Mouse (Mus musculus) heart, embryonic 14.5 days (tissue): ENCODE results near the gene Trp53inp2. TPM values are rescaled to one million over a fixed set of nuclear protein-coding genes. Genes with fewer than 3 reads are reported as not detected.

Source experiments
- ATAC-seq: fragments of 200-750 bp; cut with Nextera tagmentation; 2 replicates; pipeline ENCODE4 v1.8.0; 2017; ENCODE audit warnings: low read depth, moderate TSS enrichment; ENCODE audit not compliant: insufficient number of reproducible peaks, insufficient read depth, low FRiP score
- H3K27ac ChIP-seq, 2 experiments: fragments of 200-500 bp in 1 of 2; fragments of 300-500 bp in 1 of 2; sonication (generic) in 1 of 2; replicated peaks in 1 of 2; 2 replicates each; pipeline ENCODE4 v1.5.1; 2012 to 2014; ENCODE audit warnings: low read depth in 2 of 2, low read length in 2 of 2, control low read depth in 1 of 2, mild to moderate bottlenecking in 1 of 2, mixed read lengths in 1 of 2; ENCODE audit not compliant: control insufficient read depth in 1 of 2, insufficient read depth in 1 of 2
- H3K27me3 ChIP-seq: fragments of 300-500 bp; sonication (generic); 2 replicates; pipeline ENCODE4 v1.6.1; 2014; ENCODE audit warnings: mild to moderate bottlenecking, low read length, control low read depth; ENCODE audit not compliant: control insufficient read depth, insufficient read depth
- H3K36me3 ChIP-seq: fragments of 300-500 bp; sonication (generic); 2 replicates; pipeline ENCODE4 v1.6.1; 2014; ENCODE audit warnings: mild to moderate bottlenecking, control low read depth, low read length, mixed read lengths; ENCODE audit not compliant: control insufficient read depth, insufficient read depth
- H3K4me1 ChIP-seq, 2 experiments: fragments of 200-500 bp in 1 of 2; fragments of 300-500 bp in 1 of 2; sonication (generic) in 1 of 2; 2 replicates each; pipeline ENCODE4 v1.6.1; 2012 to 2014; ENCODE audit warnings: low read length in 2 of 2, control low read depth in 1 of 2, mixed read lengths in 1 of 2; ENCODE audit not compliant: control insufficient read depth in 2 of 2, insufficient read depth in 2 of 2
- H3K4me2 ChIP-seq: fragments of 300-500 bp; sonication (generic); 2 replicates; pipeline ENCODE4 v1.6.1; 2014; ENCODE audit warnings: mild to moderate bottlenecking, low read length
- H3K4me3 ChIP-seq, 2 experiments: fragments of 200-500 bp in 1 of 2; fragments of 300-500 bp in 1 of 2; sonication (generic) in 1 of 2; 2 replicates each; pipeline ENCODE4 v1.5.1; 2012 to 2014; ENCODE audit warnings: low read length in 2 of 2, mild to moderate bottlenecking in 2 of 2, control low read depth in 1 of 2, low read depth in 1 of 2, moderate library complexity in 1 of 2; ENCODE audit not compliant: control insufficient read depth in 1 of 2, insufficient read depth in 1 of 2
- H3K9ac ChIP-seq: fragments of 300-500 bp; sonication (generic); 2 replicates; pipeline ENCODE4 v1.6.1; 2014; ENCODE audit warnings: mild to moderate bottlenecking, low read length
- H3K9me3 ChIP-seq: fragments of 300-500 bp; sonication (generic); 2 replicates; pipeline ENCODE4 v1.6.1; 2016; ENCODE audit warnings: low read length, control low read depth; ENCODE audit not compliant: control insufficient read depth
- WGBS: fragments of 180-500 bp; shearing (Covaris S2); extraction: QIAGEN DNeasy Blood & Tissue Kit; methylation state at CpG from one replicate; pipeline ENCODE4 v1.1.7; 2014; 5-methylcytosine and 5-hydroxymethylcytosine counted together
- polyA plus RNA-seq: library from polyadenylated mRNA; unstranded; fragments of >200 nt; fragmentation: Nextera tagmentation; extraction: Ambion mirVana; gene quantifications from 2 replicates; pipeline ENCODE4 v1.2.1, GENCODE M21; 2014

The Trp53inp2 gene
- polyA plus RNA-seq, 1 experiment from 2014 or later: 97.0 TPM

DNA sequence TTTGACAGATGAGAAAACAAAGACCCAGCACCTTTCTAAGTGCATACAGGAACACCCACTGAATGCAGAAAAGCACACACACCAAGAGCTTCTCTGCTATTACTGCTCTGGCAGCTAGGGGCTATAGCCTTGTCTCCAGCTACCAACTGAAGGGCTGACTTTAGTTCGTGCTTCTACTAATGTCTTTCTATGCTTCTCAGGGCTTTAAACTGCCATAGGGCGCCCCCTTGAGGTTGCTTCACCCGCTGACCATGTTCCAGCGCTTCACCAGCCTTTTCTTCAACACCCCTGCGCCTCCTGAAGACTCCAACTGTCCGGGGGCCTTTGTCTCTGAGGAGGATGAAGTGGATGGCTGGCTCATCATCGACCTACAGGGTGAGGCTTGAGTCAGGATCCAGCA, 4.2 kb downstream of the Trp53inp2 start:
- Histone ChIP-seq H3K4me1 (peaks cover 13 to 47% of the 10 kb centered on the region in 2 experiments), H3K4me2 (no peak overlapping the region), H3K9me3 (no peaks in the 10 kb centered on the region), H3K27me3 (no peaks in the 10 kb centered on the region), H3K36me3 (peaks cover 55% of the 10 kb centered on the region), H3K27ac (no peak overlapping the region), H3K9ac (no peak overlapping the region), H3K4me3 (no peak overlapping the region)
- no peak for ATAC-seq
- WGBS: 35% methylated on average over 7 of the region's 7 CpGs

DNA sequence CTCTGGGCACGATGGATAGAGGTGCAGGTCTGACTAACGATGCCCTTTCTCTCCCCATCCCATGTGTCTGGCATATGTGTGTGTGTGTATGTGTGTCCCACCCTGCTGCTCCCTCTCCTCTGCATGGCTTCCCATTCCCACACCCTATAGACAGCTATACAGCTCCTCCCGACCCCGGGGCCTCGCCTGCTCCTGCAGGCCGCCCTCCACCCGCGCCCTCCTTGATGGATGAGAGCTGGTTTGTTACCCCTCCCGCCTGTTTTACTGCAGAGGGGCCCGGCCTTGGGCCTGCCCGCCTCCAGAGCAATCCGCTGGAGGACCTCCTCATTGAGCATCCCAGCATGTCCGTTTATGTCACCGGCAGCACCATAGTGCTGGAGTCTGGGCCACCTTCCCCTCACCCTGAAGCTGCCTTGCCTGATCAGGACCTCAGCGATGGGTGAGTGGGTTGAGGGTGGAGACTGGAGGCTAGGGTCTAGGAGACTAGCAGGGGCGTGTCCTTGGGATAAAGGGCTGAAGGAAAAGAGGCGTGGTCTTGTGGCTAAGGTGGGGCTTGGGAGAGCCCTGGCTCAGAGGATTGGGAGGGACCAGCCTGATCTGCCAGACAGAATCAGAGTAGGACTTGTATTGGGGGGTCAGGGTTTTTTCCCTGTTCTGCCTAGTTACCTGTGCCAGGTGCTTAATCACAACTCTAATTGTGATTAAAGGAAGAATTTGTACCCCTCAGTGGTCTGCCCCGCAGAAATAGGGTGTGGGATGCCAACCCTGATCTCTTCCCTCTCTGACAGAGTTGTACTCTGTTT, 5.1 kb downstream of the Trp53inp2 start:
- no peak for ATAC-seq
- 71% methylated on average over 18 of the region's 18 CpGs for WGBS
- peaks cover 13 to 43% of the 10 kb centered on the region in 2 experiments for H3K4me1 ChIP-seq

DNA sequence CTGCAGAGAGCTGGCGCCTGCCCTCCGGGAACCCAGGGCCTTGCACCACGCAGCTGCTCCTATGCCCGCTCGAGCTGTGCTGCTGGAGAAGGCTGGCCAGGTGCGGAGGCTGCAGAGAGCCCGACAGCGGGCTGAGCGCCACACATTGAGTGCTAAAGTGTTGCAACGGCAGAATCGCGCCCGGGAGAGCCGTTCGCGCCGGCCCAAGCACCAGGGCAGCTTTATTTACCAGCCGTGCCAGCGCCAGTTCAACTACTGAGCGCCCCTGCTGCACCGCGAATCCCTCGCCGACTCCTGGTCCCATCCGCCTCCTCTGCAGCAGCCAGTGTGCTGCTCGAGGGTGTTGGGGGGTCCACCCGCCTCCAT, 5.7 kb downstream of the Trp53inp2 start:
- Histone ChIP-seq H3K4me2 (no peak overlapping the region), H3K9ac (no peak overlapping the region; the same call in 1 of the 2 replicates), H3K4me1 (peaks cover 13 to 40% of the 10 kb centered on the region in 2 experiments), H3K9me3 (no peaks in the 10 kb centered on the region), H3K27me3 (no peaks in the 10 kb centered on the region), H3K4me3 (no peak overlapping the region), H3K27ac (no peak overlapping the region), H3K36me3 (peaks cover 69% of the 10 kb centered on the region)
- no peak for ATAC-seq
- 40% methylated on average over 27 of the region's 27 CpGs for WGBS

More for the DNA sequence above, 5.1 kb downstream of the Trp53inp2 start:
- no peaks in the 10 kb centered on the region for H3K27me3 ChIP-seq
- peaks cover 63% of the 10 kb centered on the region for H3K36me3 ChIP-seq
- H3K9me3 ChIP-seq: no peaks in the 10 kb centered on the region
- H3K4me2 ChIP-seq: no peak overlapping the region
- H3K9ac ChIP-seq: no peak overlapping the region; the same call in 1 of the 2 replicates
- no peak overlapping the region for H3K4me3 ChIP-seq
- no peak overlapping the region for H3K27ac ChIP-seq

DNA sequence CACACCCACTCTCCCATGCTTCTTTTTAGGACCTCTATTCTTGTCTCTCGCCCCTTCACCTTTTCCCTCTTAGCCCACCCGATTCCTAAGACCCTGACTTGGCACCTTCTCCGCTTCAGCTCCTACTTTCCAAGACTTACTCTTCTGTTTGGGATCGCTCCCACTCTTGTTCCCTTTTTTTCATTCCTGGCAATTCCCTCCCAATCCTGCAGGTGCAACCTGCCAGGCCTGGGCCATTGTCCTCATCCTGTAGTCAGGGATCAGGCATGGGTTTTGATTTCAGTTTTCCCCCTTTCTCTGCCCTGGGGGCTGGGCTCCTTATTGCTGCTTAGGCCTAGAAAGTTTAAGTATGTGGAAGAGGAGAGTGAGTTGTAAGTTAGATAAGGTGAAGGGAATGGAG, 6.2 kb downstream of the Trp53inp2 start:
- Histone ChIP-seq H3K27me3 (no peaks in the 10 kb centered on the region), H3K36me3 (peaks cover 70% of the 10 kb centered on the region), H3K9me3 (no peaks in the 10 kb centered on the region), H3K4me1 (peaks cover 13 to 40% of the 10 kb centered on the region in 2 experiments), H3K4me2 (no peak overlapping the region), H3K9ac (no peak overlapping the region), H3K4me3 (no peak overlapping the region), H3K27ac (no peak overlapping the region)
- 79% methylated on average over 4 of the region's 4 CpGs for WGBS
- ATAC-seq: no peak

DNA sequence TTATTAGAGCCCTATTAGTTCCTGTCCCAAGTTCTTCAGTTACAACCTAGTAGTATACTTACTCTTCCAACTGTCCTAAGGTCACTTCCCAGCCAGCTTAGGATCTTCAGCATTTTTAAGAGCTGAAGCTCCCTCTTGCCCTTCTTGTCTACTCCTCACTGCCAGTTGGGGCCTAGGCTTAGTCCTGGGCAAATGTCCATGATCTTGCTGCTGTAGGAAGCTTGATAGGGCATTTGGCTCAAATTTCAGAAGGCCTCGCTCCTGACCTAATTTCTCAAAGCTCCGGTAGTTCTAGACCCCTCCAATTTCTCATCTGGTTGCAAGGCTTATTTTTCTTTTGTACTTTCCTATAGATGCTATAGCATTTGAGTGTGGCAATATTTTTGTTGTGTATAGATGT, 7.7 kb downstream of the Trp53inp2 start:
- WGBS: 85% methylated on average over 2 of the region's 2 CpGs
- Histone ChIP-seq H3K27me3 (no peaks in the 10 kb centered on the region), H3K4me2 (no peak overlapping the region), H3K9ac (no peak overlapping the region), H3K9me3 (no peaks in the 10 kb centered on the region), H3K4me1 (peaks cover 6 to 28% of the 10 kb centered on the region in 2 experiments), H3K4me3 (no peak overlapping the region), H3K36me3 (peaks cover 74% of the 10 kb centered on the region), H3K27ac (peak overlapping the region in 1 of 2 experiments; percentile 34; a peak in 1 of 4 replicates)
- ATAC-seq: no peak

DNA sequence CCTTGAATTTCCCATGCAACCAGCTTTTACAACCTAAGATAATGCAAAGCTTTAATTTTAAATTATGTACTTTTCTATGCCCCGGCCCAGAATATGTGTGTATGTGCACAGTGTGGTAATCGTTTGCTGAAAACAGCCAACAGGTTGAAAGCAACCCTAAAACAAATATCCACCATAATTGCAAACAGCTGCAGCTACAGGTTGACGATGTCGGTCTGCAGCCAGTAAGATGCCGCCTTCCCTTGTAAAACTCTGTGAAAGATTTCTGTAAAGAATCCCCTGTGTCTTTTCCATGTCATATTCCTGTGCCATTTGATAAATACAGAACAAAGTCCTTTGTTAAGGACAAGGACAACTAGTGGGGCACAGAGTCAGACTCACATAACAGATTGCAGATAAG, 13.7 kb downstream of the Trp53inp2 start:
- H3K4me3 ChIP-seq: no peak overlapping the region
- ATAC-seq: no peak
- H3K4me1 ChIP-seq: peaks cover 0 to 6% of the 10 kb centered on the region in 2 experiments; a peak in 2 of 4 replicates
- no peaks in the 10 kb centered on the region for H3K27me3 ChIP-seq
- no peak overlapping the region for H3K9ac ChIP-seq
- peak overlapping the region in 1 of 2 experiments; percentile 24; a peak in 3 of 4 replicates for H3K27ac ChIP-seq
- H3K36me3 ChIP-seq: peaks cover 72% of the 10 kb centered on the region
- H3K4me2 ChIP-seq: no peak overlapping the region
- H3K9me3 ChIP-seq: no peaks in the 10 kb centered on the region
- 81% methylated on average over 5 of the region's 5 CpGs for WGBS

DNA sequence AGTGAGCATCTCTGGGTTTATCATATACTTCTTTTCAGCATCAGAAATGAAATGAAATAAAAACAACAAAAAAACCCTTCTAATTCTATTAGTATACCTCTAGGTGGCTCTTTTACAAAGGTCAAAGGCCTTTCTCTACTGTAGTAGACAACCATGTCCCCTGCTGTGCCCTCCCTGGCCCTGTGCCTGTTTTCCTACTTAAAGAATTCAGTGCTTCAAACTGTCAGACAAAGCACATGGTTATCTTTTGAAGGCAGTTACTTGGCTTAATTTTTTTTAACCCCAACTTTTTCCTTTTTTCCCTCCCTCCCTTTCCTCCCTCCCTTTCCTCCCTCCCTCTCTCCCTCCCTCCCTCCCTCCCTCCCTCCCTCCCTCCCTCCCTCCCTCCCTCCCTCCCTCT, 19.4 kb downstream of the Trp53inp2 start:
- Histone ChIP-seq H3K27ac (no peak overlapping the region), H3K36me3 (peaks cover 69% of the 10 kb centered on the region), H3K4me2 (no peak overlapping the region), H3K9ac (no peak overlapping the region), H3K27me3 (no peaks in the 10 kb centered on the region), H3K4me1 (peaks cover 0 to 12% of the 10 kb centered on the region in 2 experiments; a peak in 1 of 4 replicates), H3K9me3 (no peaks in the 10 kb centered on the region), H3K4me3 (no peak overlapping the region)
- ATAC-seq: no peak
